In the genomic region with DNA sequence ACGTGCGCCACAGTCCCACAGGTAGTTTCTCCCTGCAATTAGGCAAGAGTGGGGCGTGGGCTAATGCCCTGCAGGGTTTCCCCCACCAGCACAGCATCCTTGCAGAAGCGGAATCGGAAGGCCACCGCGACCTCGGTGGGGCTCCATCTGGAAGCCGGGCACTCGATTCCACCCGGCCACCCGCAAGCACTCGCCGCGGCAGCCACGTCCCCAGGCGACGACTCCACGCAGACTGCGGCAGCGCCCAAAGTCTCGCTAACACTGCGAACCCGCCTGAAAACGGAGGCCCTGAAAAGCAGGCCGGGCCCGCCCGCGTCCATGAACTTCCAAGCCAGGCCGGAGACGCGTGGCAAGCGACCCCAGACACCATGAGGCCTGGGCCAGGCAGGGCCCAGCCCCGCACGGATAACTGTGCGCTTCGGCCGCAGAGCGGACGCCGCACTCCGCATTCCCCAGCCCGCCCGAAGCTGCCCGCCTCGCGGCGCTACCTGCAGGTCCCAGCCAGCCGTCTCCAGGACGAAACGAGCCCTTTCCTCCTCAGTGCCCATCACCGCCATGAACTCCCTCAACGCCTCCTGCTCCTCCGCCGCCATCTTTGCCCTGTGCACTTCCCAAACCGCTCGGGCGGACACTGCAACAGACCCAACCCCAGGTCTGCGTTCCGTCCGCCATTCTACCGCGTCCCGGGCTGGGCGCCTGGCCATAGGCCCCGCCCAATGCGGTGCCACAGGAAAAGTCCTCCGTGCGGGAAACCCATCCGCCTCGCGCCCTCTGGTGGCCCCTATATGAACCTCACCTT, we compare ENCODE assay signal across 8 mouse cellular contexts.
DNase-seq lines count a peak whose midpoint lies in the region; ATAC-seq and TF ChIP-seq lines count a peak whose summit lies in the region.
"Not testable (repeated sequence)": the region's sequence is repeated elsewhere in the genome, so short reads cannot be mapped to it uniquely, and the experiment has no call there.

No protein-coding gene starts in this region.

- peak; percentile 84 for TF ChIP-seq CTCF in hindbrain, postnatal 0 days (IDR thresholded peaks at IDR 0.05; ENCODE audit: low read depth)
- TF ChIP-seq CTCF in left cerebral cortex, adult 2 months (IDR thresholded peaks at IDR 0.05) = peak; percentile 80

- peak; percentile 100 for DNase-seq in T-cell, adult 2 months (ENCODE audit: low spot score)
- peak; percentile 100 for DNase-seq in gastrocnemius, adult 8-10 months (ENCODE audit: low spot score in 2 of 2)
- DNase-seq in hindbrain, postnatal 0 days (ENCODE audit: low spot score) = peak; percentile 100
- DNase-seq in left cerebral cortex, adult 2 months (ENCODE audit: extremely low spot score in 1 of 2, low spot score in 2 of 2) = peak; percentile 100
- DNase-seq in right cerebral cortex, adult 18-20 months = peak; percentile 100
- peak; percentile 100 for DNase-seq in urinary bladder, adult 2 months (ENCODE audit: low spot score)

- H3K27me3 ChIP-seq in hindbrain, postnatal 0 days (ENCODE audit: insufficient read depth, low read length) = not testable (repeated sequence)

- peak; percentile 100 for ATAC-seq in common myeloid progenitor, adult 5-6 weeks (replicated peaks; ENCODE audit: low read depth, poor library complexity, severe bottlenecking)
- ATAC-seq in hindbrain, postnatal 0 days = peak; percentile 100

- H3K4me3 ChIP-seq in hindbrain, postnatal 0 days (ENCODE audit: low read length) = peak overlapping the region; percentile 43
- peak overlapping the region; percentile 75 for H3K4me3 ChIP-seq in left cerebral cortex, adult 2 months
- peak overlapping the region; percentile 7; the same call in 1 of the 2 replicates for H3K4me3 ChIP-seq in macrophage (ENCODE audit: inconsistent target)

- H3K79me2 ChIP-seq in macrophage (ENCODE audit: inconsistent target) = not testable (repeated sequence)

- H3K27ac ChIP-seq in hindbrain, postnatal 0 days = peak overlapping the region; percentile 51
- peak overlapping the region; percentile 64 for H3K27ac ChIP-seq in left cerebral cortex, adult 2 months
- H3K27ac ChIP-seq in macrophage = not testable (repeated sequence)

- WGBS in hindbrain, postnatal 0 days = 7% methylated on average over 64 of the region's 72 CpGs
- WGBS in macrophage (ENCODE audit: missing documents) = 5% methylated on average over 43 of the region's 72 CpGs

- not testable (repeated sequence) for H3K36me3 ChIP-seq in hindbrain, postnatal 0 days (ENCODE audit: insufficient read depth, low read length); macrophage (ENCODE audit: inconsistent target)

- H3K4me1 ChIP-seq in hindbrain, postnatal 0 days (ENCODE audit: insufficient read depth, low read length) = not testable (repeated sequence)

- not testable (repeated sequence) for H3K9me3 ChIP-seq in hindbrain, postnatal 0 days (ENCODE audit: low read length)

- H3K9ac ChIP-seq in hindbrain, postnatal 0 days (replicated peaks; ENCODE audit: low read length) = not testable (repeated sequence)

- H3K4me2 ChIP-seq in hindbrain, postnatal 0 days (ENCODE audit: low read depth, low read length) = peak overlapping the region; percentile 38; the same call in 1 of the 2 replicates

- intact Hi-C loops in left cerebral cortex, adult 2 months (cut with DNase I) = not testable (repeated sequence)

Comparison
In these comparisons a context has a peak if more than half of its experiments do, and no peak if none do; other contexts are left out.
1. H3K4me3 ChIP-seq: peak in every context shown above with its lines; median percentile 75 in left cerebral cortex, adult 2 months; 43 in hindbrain, postnatal 0 days; 7 in macrophage.